Mouse (Mus musculus) intestine, embryonic 16.5 days (tissue): Measurements from ENCODE around the gene Marveld3. TPM values are rescaled to one million over a fixed set of nuclear protein-coding genes. Genes with fewer than 3 reads are reported as not detected.

Source experiments
- ATAC-seq: fragments of 200-750 bp; cut with Nextera tagmentation; 2 replicates; pipeline ENCODE4 v1.8.0; 2017; ENCODE audit warnings: moderate TSS enrichment, moderate library complexity
- H3K27ac ChIP-seq: fragments of 300-500 bp; sonication (generic); 2 replicates; pipeline ENCODE4 v1.5.1; 2014; ENCODE audit warnings: mild to moderate bottlenecking, low read length
- H3K27me3 ChIP-seq: fragments of 300-500 bp; sonication (generic); replicated peaks from 2 replicates; pipeline ENCODE4 v1.6.1; 2014; ENCODE audit warnings: low read length, control low read depth, mixed read lengths; ENCODE audit not compliant: control insufficient read depth, insufficient read depth
- H3K36me3 ChIP-seq: fragments of 300-500 bp; sonication (generic); 2 replicates; pipeline ENCODE4 v1.6.1; 2014; ENCODE audit warnings: low read length, control low read depth; ENCODE audit not compliant: control insufficient read depth, insufficient read depth
- H3K4me1 ChIP-seq: fragments of 300-500 bp; sonication (generic); 2 replicates; pipeline ENCODE4 v1.6.1; 2014; ENCODE audit warnings: low read length, control low read depth, mixed read lengths; ENCODE audit not compliant: control insufficient read depth, insufficient read depth
- H3K4me2 ChIP-seq: fragments of 300-500 bp; sonication (generic); 2 replicates; pipeline ENCODE4 v1.6.1; 2014; ENCODE audit warnings: low read depth, low read length, control low read depth
- H3K4me3 ChIP-seq: fragments of 300-500 bp; sonication (generic); 2 replicates; pipeline ENCODE4 v1.5.1; 2014; ENCODE audit warnings: mild to moderate bottlenecking, low read length
- H3K9ac ChIP-seq: fragments of 300-500 bp; sonication (generic); 2 replicates; pipeline ENCODE4 v1.6.1; 2014; ENCODE audit warnings: low read depth, low read length
- H3K9me3 ChIP-seq: fragments of 300-500 bp; sonication (generic); 2 replicates; pipeline ENCODE4 v1.6.1; 2016; ENCODE audit warnings: low read length, control low read depth; ENCODE audit not compliant: control insufficient read depth
- WGBS: fragments of 180-500 bp; shearing (Covaris S2); extraction: QIAGEN DNeasy Blood & Tissue Kit; methylation state at CpG from one replicate; pipeline ENCODE4 v1.1.7; 2014; 5-methylcytosine and 5-hydroxymethylcytosine counted together
- polyA plus RNA-seq: library from polyadenylated mRNA; unstranded; fragments of >200 nt; fragmentation: Nextera tagmentation; extraction: Ambion mirVana; gene quantifications from 2 replicates; pipeline ENCODE4 v1.2.1, GENCODE M21; 2015

Marveld3 gene
- polyA plus RNA-seq, 1 experiment from 2014 or later = 12.0 TPM

- peaks cover 8% of the 10 kb centered on the region; the same call in 1 of the 2 replicates for H3K36me3 ChIP-seq
- H3K9me3 ChIP-seq = no peaks in the 10 kb centered on the region
- no peak for ATAC-seq
- 81% methylated on average over 8 of the region's 8 CpGs for WGBS
- no peak overlapping the region for H3K4me3 ChIP-seq
- no peak overlapping the region for H3K4me2 ChIP-seq
- no peaks in the 10 kb centered on the region for H3K27me3 ChIP-seq
- 0 out of 2 replicates have a peak, but pooled peaks cover 2% of the 10 kb centered on the region for H3K4me1 ChIP-seq
- no peak overlapping the region for H3K27ac ChIP-seq
- no peak overlapping the region for H3K9ac ChIP-seq
Measured at GRCm38 (mm10) chr8:109920406-109921390, 41.3 kb downstream of the Marveld3 start.

GRCm38 (mm10) chr8:109917277-109917676, 44.7 kb downstream of the Marveld3 start:
- 49% methylated on average over 4 of the region's 4 CpGs for WGBS
- peak; percentile 66 for ATAC-seq

GRCm38 (mm10) chr8:109907376-109907775, 54.6 kb downstream of the Marveld3 start:
- WGBS = 92% methylated on average over 4 of the region's 4 CpGs

More at GRCm38 (mm10) chr8:109917277-109917676, 44.7 kb downstream of the Marveld3 start:
- no peaks in the 10 kb centered on the region for H3K9me3 ChIP-seq
- no peak overlapping the region for H3K4me3 ChIP-seq
- H3K4me2 ChIP-seq = no peak overlapping the region
- H3K9ac ChIP-seq = no peak overlapping the region
- H3K27ac ChIP-seq = no peak overlapping the region
- H3K36me3 ChIP-seq = peaks cover 9% of the 10 kb centered on the region; the same call in 1 of the 2 replicates
- H3K4me1 ChIP-seq = no peaks in the 10 kb centered on the region
- H3K27me3 ChIP-seq = no peaks in the 10 kb centered on the region

DNA sequence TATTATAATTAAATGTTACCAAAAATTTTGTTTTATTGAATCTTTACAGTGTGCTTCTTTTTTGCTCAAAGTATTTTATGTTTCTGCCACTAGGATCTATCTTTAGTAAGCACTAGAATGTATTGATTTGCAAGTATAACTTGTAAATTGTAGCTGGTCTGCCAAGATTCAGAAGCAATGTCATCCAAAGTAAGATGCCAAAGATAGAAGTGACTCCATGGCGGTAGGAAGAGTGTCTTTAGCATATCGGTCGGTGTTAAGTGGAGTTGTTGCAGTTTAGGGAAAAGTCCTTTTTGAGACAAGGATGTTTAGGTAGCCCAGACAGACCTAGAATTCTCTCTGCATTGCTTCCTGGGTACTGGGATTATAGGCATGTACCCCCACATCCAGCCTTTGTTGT, 55.1 kb downstream of the Marveld3 start:
- Histone ChIP-seq H3K4me1 (no peaks in the 10 kb centered on the region), H3K27me3 (no peaks in the 10 kb centered on the region), H3K36me3 (peaks cover 3% of the 10 kb centered on the region), H3K9me3 (no peaks in the 10 kb centered on the region), H3K4me3 (no peak overlapping the region), H3K9ac (no peak overlapping the region), H3K27ac (no peak overlapping the region), H3K4me2 (no peak overlapping the region)
- ATAC-seq = no peak
- WGBS = 93% methylated on average over 3 of the region's 3 CpGs

More at GRCm38 (mm10) chr8:109907376-109907775, 54.6 kb downstream of the Marveld3 start:
- no peak overlapping the region for H3K4me2 ChIP-seq
- ATAC-seq = no peak
- no peak overlapping the region for H3K9ac ChIP-seq
- H3K27ac ChIP-seq = no peak overlapping the region
- peaks cover 3% of the 10 kb centered on the region for H3K36me3 ChIP-seq
- no peaks in the 10 kb centered on the region for H3K9me3 ChIP-seq
- no peaks in the 10 kb centered on the region for H3K27me3 ChIP-seq
- no peak overlapping the region for H3K4me3 ChIP-seq
- H3K4me1 ChIP-seq = no peaks in the 10 kb centered on the region

DNA sequence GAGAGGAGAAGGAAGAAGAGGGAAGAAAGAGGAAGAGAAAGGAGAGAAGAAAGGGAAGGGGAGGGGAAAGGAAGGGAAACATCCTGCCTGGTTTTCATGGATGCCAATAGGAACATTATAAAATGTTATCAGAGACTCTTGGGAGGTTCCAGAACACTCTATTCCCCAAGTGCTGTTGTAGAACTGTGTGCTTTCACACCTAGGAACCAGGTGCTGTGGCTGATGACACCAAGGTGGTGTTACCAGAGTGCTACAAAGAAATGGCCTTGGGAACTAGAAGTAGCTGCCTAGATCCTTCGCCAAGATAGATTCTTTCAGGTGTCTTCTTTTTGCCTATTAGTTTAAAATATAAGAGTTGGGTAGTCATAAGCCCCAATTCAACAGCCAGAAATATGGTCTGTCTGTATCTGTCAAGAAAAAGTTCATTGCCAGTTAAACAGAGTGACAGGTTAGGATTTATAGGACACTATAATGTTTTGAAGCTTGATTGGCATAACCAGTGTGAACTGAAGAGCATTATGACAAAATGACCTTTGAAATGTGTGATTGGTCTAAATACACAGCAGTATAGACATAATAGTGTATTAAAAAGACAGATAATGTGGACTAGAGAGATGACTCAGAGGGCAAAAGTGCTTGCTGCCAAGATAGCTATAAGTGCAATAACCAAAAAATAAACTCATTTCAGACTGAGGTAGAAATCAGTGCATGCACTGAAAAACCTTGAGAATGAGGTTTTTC, 56.9 kb downstream of the Marveld3 start:
- no peaks in the 10 kb centered on the region for H3K27me3 ChIP-seq
- no peaks in the 10 kb centered on the region for H3K4me1 ChIP-seq
- no peak overlapping the region for H3K9ac ChIP-seq
- H3K36me3 ChIP-seq = peaks cover 3% of the 10 kb centered on the region; the same call in 1 of the 2 replicates
- 75% methylated on average over 1 of the region's 1 CpGs for WGBS
- H3K9me3 ChIP-seq = no peaks in the 10 kb centered on the region
- peak; percentile 91 for ATAC-seq
- H3K4me2 ChIP-seq = no peak overlapping the region
- H3K4me3 ChIP-seq = no peak overlapping the region
- peak overlapping the region; percentile 53 for H3K27ac ChIP-seq

DNA sequence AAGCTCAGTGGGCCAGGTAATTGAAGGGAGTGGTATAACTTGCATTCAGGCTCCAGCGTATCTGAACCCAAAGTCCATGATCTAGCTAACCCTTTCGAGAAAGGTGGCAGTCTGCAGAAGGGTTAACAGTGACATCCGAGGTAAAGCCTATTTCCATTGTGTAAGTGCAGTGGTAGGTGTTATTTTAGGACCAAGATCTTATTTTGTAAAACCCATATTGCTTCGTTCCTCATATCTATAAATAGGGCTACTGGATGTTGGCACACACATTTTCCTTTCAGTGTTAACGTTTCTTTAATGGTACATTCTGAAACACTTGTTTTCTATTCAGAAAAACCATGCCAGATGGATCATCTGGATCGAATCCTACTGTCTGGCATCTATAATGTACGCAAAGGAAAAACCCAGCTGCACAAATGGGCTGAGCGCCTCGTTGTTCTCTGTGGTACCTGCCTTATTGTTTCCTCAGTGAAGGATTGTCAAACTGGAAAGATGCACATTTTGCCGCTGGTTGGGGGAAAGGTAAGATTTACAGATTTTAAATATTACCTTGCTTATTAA, 58.0 kb downstream of the Marveld3 start:
- no peak for ATAC-seq
- no peaks in the 10 kb centered on the region for H3K27me3 ChIP-seq
- no peak overlapping the region for H3K9ac ChIP-seq
- no peak overlapping the region for H3K4me3 ChIP-seq
- H3K36me3 ChIP-seq = peaks cover 3% of the 10 kb centered on the region; the same call in 1 of the 2 replicates
- 73% methylated on average over 10 of the region's 10 CpGs for WGBS
- H3K4me2 ChIP-seq = no peak overlapping the region
- no peaks in the 10 kb centered on the region for H3K9me3 ChIP-seq
- no peak overlapping the region for H3K27ac ChIP-seq
- H3K4me1 ChIP-seq = no peaks in the 10 kb centered on the region

DNA sequence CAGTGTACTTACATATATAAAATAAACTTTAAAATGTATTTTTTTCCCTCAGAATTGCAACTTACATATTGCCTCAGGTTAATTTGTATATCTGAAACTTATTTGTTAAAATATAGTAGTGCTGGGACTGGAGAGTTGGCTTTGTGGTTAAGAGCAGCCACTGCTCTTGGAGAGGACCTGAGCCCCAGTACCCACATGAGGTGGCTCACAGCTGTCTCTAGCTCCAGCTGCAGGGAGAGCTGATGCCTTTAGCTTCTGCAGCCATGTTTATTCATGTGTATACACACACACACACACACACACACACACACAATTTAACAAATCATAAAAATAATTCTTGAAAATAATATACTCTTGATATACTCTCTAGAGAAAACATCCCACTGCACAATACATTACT, 59.6 kb downstream of the Marveld3 start:
- H3K27me3 ChIP-seq = no peaks in the 10 kb centered on the region
- no peak for ATAC-seq

More for the DNA sequence above, 59.6 kb downstream of the Marveld3 start:
- no peaks in the 10 kb centered on the region for H3K4me1 ChIP-seq
- no peak overlapping the region for H3K9ac ChIP-seq
- no peaks in the 10 kb centered on the region for H3K9me3 ChIP-seq
- H3K4me3 ChIP-seq = no peak overlapping the region
- H3K27ac ChIP-seq = no peak overlapping the region
- no peaks in the 10 kb centered on the region for H3K36me3 ChIP-seq
- no peak overlapping the region for H3K4me2 ChIP-seq
